Mouse (Mus musculus): ENCODE results near the gene Cyb5r1.
"Not testable (repeated sequence)": the region's sequence is repeated elsewhere in the genome, so short reads cannot be mapped to it uniquely, and the experiment has no call there.

- not testable (repeated sequence) for TF ChIP-seq CTCF, POLR2A (IDR thresholded peaks at IDR 0.05; ENCODE audit: extremely low read depth, insufficient read depth, low read length)
These were observed 36.4 kb downstream of the Cyb5r1 start for GRCm38 (mm10) chr1:134441737-134442136.

Measured in cortical plate, adult 2 months (tissue).